Mouse (Mus musculus): ENCODE data around the gene Yipf1.
"Not testable (repeated sequence)": the region's sequence is repeated elsewhere in the genome, so short reads cannot be mapped to it uniquely, and the experiment has no call there.

The Yipf1 gene

GRCm38 (mm10) chr4:107323113-107323512 is 8.9 kb downstream of the Yipf1 start:
- DNase-seq (ENCODE audit: low spot score): no peak

DNA sequence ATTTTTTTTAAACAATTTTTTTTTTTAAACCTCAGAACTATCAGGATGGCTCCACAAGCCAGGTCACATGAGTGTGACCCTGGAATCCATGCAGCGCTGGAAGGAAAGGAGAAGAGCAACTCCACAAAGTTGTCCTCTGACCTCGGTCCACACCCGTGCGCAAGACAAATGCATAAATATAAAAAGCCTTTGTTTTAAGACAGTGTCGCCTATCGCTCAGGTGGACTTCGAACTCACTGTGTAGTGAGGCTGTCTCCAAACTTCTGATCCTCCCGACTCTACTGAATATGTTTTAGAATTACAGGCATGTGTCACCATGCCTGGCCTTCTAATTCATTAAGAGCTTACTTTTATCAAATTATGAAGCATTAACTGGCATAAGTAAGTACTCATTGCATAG is 14.4 kb downstream of the Yipf1 start:
- no peak for DNase-seq (ENCODE audit: low spot score)

DNA sequence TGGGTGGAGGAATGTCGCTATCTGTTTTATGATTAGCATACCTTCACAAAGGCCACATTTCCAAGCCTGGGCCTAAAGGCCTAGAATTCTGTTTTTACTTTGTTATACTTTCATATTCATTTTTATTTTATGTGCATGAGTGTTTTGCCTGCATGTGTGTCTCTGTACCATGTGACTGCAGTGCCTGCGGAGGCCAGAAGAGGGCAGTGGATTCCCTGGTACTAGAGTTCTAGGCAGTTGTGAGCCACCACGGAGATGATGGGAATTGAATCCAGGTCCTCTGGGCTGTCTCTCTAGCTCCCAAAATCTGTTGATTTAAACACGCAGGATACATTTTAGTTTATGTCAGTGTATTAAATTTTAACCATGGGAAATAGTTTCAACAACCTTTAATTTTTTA is 19.4 kb downstream of the Yipf1 start:
- no peak for DNase-seq (ENCODE audit: low spot score)

DNA sequence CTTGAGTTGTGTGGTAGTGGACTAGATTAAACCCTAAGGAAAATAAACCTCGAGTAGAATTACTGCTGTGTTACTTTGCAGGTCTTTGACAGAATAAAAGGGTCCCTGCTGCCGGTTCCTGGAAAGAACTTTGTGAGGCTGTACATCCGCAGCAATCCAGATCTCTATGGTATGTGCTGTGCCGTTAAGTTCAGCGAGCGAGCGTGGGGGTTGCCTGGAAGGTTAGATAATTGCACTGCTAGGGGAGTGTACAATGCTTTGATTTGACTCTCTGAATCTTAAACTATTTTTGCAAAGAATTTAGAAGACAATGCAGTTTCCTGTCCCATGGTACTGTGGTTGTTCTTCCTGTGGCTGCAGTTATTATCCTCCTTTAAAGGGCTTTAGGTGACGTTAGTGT is 22.2 kb downstream of the Yipf1 start:
- DNase-seq (ENCODE audit: low spot score): no peak

- no peak for DNase-seq (ENCODE audit: low spot score)
Measured at GRCm38 (mm10) chr4:107337455-107337854, 23.3 kb downstream of the Yipf1 start.

DNA sequence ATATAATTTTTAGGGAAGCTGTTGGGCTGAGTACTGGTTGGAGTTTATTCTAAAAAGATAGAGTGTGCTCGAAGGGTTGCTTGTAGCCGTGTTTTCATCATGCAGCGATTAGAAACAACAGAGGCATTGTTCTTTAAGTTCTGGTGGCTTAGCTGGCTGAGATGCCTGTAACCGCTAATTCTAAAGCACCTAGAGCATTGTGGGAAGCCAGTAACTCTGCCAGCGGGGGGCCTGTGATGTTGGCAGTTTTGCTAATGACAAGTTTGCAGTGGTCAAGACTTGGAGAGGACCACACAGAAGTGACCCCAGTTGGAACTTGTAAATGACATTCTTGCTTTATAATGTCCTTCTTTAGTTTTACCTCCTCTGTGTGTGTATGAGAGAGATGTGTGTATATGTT is 27.2 kb downstream of the Yipf1 start:
- no peak for DNase-seq (ENCODE audit: low spot score)

- no peak for DNase-seq (ENCODE audit: low spot score)
Measured at GRCm38 (mm10) chr4:107344612-107345011, 30.4 kb downstream of the Yipf1 start.

DNA sequence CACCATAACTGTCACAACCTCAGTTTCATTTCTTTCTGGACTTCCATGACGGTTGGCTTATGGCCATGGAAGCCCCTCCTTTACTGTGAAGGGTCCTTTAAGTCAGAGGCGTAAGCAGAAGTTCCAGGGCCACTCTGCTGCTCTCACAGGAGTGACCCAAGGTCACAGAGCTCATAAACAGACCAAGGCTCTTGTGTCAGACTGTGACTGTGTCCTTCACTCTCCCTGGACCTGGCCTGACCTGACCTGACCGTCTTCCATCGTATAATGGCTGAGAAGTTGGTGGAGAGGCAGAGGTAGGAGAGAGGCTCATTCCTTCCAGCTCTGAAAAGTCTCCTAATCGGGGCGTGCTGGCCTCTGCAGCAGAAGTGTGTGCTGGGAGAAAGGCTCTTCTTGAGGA is 33.1 kb downstream of the Yipf1 start:
- no peak for DNase-seq (ENCODE audit: low spot score)

GRCm38 (mm10) chr4:107348529-107349310 is 34.6 kb downstream of the Yipf1 start:
- DNase-seq (ENCODE audit: low spot score): no peak

DNA sequence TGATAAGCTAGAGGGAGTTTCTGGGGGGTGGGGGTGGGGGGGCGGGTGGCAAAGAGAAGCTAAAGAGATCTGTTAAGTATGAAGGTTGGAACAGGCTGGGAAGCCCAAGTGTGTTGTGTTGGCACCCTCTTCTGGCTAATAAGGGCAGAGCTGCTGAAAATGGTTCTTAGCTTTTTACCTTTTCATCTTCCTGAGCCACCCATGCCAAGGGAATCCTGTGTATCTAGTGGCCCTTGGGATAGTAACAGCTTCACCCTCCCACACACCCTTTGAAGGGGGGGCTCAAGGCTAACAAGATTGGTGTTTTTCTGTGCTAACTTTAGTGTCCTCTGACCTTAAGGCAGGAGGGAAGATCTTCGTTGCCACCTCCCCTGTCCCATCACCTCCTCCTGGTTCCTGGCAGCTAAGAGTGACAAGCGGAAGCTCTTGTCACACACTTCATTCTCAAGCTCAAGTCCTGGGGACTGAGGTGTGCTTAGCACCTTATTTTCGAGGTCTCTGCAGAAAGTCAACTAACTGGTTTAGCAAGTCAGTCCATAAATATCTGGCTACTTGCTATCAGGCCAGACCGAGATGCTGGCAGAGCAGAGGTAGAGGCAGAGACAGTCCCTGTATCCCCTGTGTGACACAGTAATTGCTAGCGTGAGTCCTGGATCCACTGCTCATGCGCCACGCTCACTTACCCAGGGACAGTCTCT is 35.3 kb downstream of the Yipf1 start:
- DNase-seq (ENCODE audit: low spot score): no peak

DNA sequence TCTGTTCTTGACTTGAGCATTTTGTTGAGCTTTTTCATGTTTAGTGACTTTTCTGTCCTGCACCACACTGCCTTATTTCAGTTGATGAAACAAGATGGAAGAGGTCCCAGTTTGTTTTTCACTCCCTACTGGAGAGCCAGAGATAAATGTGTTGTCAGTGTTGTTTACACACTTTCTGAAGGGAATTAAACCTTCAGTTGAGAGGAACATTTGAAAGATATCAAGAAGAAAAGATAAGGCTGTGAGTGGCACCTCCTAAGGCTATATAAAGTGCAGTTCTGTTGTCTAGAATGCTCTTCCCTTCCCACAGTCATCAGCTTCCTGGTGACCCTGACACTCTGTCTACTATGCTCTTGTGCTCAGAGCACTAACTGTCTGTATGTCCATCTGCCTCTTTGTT is 37.2 kb downstream of the Yipf1 start:
- no peak for DNase-seq (ENCODE audit: low spot score)

- DNase-seq (ENCODE audit: low spot score): no peak
Measured at GRCm38 (mm10) chr4:107353612-107354011, 39.4 kb downstream of the Yipf1 start.

GRCm38 (mm10) chr4:107354126-107354525 is 40.0 kb downstream of the Yipf1 start:
- no peak for DNase-seq (ENCODE audit: low spot score)

- no peak for DNase-seq (ENCODE audit: low spot score)
Measured at GRCm38 (mm10) chr4:107354543-107354942, 40.4 kb downstream of the Yipf1 start.

- not testable (repeated sequence) for DNase-seq (ENCODE audit: low spot score)
Measured at GRCm38 (mm10) chr4:107357172-107357571, 43.0 kb downstream of the Yipf1 start.

DNA sequence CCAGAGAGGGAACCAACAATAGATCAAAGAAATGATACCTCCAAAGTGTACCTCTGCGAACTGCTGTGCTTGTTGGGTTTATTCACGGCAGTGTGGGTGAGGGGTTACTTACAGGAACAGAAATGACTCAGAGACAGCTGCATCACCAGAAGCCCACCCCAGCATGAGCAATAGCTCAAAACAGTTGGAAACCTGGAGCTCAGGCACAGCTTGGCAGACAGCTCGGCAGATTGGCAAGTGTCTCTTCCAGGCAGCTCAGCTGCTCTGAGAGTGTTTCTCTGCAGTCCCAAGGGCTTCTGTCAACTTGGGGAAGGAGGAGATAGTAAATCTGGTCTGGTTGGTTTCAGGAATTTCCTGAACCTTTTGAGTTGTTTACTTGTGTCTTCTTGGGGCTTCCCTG is 44.3 kb downstream of the Yipf1 start:
- no peak for DNase-seq (ENCODE audit: low spot score)

DNA sequence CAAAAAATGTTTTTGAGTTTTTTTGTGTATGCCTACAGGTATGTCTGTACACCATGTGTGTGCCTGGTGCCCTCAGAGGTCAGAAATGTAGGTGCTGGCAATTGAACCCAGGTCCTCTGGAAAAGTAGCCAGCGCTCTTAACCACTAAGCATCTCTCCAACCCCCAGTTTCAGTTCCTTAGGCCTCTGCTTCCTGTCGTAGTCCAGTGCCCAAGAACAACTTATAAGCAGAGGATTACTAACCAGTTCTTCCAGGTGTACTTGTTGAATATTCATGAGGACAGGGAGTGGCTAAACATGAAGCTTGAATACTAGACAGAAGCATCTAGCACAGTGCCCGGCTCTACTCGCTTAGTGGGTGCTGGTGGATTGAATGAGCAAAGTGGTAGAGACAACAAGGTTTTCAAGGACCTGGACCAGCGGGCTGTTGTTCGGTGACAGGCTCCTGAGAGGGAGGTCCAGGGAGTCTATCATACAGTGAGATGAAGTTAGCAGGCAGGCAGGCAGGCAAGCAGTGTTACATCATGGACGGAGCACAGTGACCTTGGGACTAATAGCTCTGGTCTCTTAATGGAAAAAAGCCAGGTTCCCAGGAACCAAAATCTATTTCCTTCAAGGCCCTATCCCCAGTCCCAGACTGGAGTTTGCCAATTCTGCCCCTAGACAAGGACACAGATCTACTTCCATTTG is 46.4 kb downstream of the Yipf1 start:
- DNase-seq (ENCODE audit: low spot score): peak; percentile 70

- no peak for DNase-seq (ENCODE audit: low spot score)
Measured at GRCm38 (mm10) chr4:107362755-107363154, 48.6 kb downstream of the Yipf1 start.

DNA sequence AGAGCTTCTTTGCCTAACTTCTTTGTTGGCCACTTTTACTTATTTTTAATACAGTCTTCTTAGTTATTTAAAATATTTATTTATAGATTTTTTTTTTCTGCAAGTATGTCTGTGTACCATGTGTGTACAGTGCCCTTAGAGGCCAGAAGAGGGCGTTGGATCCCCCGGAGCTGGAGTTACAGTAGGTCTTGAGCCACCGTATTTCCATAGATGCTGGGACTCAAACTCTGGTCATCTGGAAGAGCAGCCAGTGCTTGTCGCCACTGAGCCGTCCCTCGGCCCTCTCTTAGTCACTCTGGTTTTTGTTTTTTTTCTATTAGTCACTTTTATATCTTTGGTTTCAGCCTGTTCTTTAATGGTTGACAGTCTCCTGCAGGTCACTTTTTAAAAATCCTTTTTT is 49.4 kb downstream of the Yipf1 start:
- DNase-seq (ENCODE audit: low spot score): no peak

GRCm38 (mm10) chr4:107364190-107364639 is 50.1 kb downstream of the Yipf1 start:
- DNase-seq (ENCODE audit: low spot score): no peak

- DNase-seq (ENCODE audit: low spot score): not testable (repeated sequence)
Measured at GRCm38 (mm10) chr4:107366408-107366807, 52.2 kb downstream of the Yipf1 start.

DNA sequence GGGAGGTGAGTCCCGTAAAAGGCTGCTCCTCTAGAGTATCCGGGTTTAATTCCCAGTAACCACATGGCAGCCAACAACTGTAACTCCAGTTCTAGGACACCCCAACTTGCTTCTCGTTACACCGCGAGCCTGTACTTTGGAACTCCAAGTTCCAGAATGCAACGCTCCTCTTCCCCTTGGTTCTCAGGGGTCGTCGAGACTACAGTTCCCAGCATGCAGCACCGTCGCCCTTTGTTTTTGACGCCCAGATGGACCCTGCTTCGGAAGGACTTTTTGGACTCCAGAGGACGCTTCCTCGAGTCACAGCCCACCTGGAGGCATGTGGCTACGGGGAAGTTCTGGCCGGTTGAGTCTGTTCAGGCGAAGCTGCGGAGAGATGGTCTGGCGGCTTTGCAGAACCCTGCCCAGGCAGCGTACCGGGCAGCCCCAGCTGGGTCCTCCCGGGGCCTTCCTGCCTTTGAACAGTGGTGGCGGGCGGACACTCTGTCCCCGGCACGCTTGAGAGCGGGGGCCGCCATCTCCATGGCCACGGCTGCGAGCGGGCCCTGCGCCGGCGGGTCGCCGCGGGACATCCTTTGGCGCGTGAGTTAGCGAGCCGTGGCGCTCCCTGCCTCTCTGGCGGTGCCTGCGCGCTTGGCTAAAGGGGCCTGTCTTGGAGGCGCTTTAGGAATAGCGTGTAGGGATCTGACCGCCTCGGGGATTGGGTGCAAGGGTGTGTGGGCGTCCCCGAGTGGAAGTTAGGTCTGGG is 53.6 kb downstream of the Yipf1 start, which contains the start of gene Ndc1:
Gene Ndc1 (plus strand): TSS at position 218 of the 748 bp plus-strand sequence.
- DNase-seq (ENCODE audit: low spot score): peak; percentile 74
